Mouse (Mus musculus) brain, embryonic 14.5 days (tissue): Measurements from ENCODE around the gene Ogfrl1. TPM values are rescaled to one million over a fixed set of nuclear protein-coding genes. Genes with fewer than 3 reads are reported as not detected.
A peak's percentile ranks its signal among the peaks of the same experiment; 100 is the strongest.

ENCODE experiments used
- DNase-seq: peaks from one replicate; pipeline ENCODE4 v3.0.0-alpha.2; 2011; ENCODE audit warnings: low read depth
- CTCF ChIP-seq: fragments of 200-500 bp; IDR thresholded peaks from 2 replicates; pipeline ENCODE4 v1.5.1; 2012; ENCODE audit warnings: inconsistent platforms, mild to moderate bottlenecking, moderate library complexity, borderline replicate concordance; ENCODE audit not compliant: insufficient read depth, insufficient read length; ENCODE audit errors: extremely low read depth
- POLR2A ChIP-seq: fragments of 200-500 bp; IDR thresholded peaks from 2 replicates; pipeline ENCODE4 v1.6.1; 2012; ENCODE audit warnings: mild to moderate bottlenecking, inconsistent platforms, borderline replicate concordance; ENCODE audit not compliant: poor library complexity, insufficient read depth, insufficient read length, severe bottlenecking; ENCODE audit errors: extremely low read depth
- polyA plus RNA-seq: library from polyadenylated mRNA; depleted of rRNA; stranded (reverse); fragments of >200 nt; gene quantifications from 2 replicates; pipeline ENCODE4 v1.2.3, GENCODE M21; 2012

Gene Ogfrl1
- polyA plus RNA-seq, 1 experiment = 14.9 TPM

DNA sequence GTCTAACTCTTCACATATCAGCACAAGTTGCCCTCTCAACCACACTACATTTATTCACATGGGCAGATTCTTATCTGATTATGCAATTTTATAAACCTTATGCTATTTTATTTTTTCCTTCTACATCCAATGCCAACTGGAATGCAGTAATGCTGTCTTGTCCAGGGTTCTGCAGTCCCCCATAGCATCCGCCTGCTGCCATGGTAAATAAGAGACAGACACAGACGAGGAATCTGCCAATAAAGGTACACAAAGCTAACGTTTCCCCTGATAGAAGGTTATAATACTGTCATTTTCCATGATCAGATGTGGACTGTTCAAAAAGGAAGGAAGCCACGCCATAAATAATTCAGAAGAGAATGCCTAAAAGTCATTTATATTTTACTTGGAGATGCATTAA lies 54.7 kb downstream of the Ogfrl1 start:
- DNase-seq = peak; percentile 19
- TF ChIP-seq CTCF = no peak
- no peak for TF ChIP-seq POLR2A

DNA sequence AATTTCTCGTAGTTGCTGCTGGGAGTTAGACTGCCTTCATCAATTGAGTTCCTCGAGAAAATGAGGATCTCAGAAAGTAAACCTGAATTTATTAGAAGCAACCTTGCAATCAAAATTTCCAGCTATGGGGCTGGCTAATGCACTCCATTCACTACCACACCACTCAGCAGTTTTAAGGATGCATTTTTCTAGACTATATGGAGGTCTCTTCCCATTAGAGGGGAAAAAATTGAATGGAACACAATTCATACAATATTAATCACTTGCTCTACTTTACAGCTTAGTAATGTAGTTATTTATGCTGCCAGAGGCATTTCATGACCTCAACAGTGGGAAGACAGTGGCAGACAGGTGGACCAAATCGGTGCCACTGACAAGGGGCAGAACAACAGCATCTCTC lies 55.3 kb downstream of the Ogfrl1 start:
- DNase-seq = peak; percentile 18
- no peak for TF ChIP-seq POLR2A
- no peak for TF ChIP-seq CTCF

DNA sequence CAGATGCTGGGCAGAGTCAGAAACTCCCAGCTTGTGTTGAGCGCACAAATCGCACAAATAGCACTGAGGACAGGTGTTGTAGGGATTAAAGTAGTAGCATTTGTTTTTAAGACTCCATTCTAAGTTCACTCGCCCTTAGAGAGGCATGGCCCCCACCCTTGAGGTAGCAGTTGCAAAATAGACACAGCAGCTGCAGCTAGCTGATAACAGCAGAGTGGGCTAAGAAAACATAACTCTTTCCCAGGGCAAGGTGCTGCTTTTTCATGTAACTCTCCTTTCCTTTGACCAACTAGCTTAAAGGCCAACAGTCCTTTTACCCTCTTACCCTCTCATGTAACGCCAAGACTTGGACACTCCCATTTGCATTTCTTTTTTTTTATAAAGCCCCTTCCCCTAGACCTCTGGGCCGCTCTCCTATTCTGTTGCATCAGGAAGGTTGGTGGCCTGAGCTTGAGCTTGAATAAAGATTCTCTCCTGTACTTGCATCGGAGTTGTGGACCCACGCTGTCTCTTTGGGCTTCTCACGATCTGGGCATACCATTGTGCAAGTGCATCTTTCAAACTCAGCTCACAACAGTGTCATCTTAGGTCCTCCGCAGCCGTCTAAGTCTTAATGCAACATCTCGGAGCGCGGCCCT lies 61.7 kb downstream of the Ogfrl1 start:
- no peak for DNase-seq
- TF ChIP-seq POLR2A (no peak), CTCF (no peak)

DNA sequence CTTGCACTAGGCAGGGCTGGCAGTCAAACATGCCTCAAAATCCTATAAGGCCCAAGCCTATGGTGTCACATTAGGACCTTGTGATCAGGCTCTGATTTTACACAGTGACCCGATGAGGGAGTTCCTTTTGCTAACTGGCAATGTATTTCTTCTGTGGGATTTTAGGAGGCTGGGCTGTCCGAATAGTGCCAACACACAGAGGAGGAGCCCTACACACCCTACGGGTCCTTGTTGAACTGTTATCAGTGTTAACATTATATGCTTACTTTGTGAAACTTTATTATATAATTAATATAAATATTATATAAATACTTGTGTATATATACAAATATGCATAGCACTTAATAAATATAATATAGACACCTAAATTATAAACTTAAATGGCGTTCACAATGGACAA lies 62.5 kb downstream of the Ogfrl1 start:
- TF ChIP-seq POLR2A (no peak), CTCF (no peak)
- no peak for DNase-seq

DNA sequence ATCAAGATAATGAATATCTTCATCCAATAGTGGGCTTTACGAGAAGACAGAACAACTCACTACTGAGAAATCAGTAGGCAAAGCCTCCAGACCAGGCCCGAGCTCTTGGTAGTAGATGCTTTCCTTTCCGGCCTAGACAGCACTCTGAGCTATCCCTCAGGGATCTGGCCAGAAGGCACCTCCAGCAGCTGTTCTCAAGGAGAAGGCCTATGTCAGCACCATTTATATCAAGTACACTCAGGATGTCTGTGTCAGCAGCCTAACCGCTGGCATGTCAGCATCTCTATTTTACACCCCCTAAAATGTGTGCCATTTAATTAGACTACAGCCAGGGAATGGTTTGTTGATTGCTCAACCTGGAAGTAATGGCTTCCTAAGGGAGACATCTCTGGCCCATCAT lies 65.4 kb downstream of the Ogfrl1 start:
- no peak for TF ChIP-seq CTCF
- TF ChIP-seq POLR2A = no peak
- no peak for DNase-seq

DNA sequence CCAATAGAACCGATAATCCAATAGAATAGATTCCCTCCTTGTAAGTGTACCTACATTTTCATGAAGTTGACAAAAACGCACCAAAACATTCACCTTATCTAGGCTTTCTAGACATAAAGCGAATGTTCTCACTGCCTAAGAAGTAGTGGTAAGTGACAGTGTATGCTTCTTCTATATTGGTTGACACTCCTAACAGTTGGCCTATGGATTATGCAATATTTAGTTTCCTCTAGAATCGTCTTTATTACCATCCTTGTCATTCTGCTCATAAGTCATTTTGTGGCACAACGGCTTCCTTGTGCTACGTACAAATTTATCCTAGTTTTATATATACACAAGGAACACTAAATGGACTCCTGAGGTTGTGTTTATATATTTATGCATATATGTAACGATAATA lies 72.4 kb downstream of the Ogfrl1 start:
- no peak for DNase-seq
- TF ChIP-seq CTCF = no peak
- no peak for TF ChIP-seq POLR2A

DNA sequence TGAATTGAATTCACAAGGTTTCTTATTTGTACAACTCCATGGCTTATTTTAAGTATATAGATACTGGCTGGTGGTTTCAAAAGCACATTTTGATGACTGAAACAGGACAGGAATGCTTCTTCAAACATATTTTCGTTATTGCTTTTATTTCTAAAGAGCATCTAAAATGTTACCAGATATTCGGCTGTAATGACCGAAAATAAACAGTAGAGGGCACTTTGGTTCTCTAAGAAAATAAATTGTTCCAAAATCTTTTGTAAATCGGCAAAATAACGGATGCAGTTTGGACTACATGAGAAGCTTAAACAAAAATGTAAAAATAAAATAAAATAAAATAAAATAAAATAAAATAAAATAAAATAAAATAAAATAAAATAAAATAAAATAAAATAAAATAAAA lies 73.3 kb downstream of the Ogfrl1 start:
- TF ChIP-seq POLR2A (no peak), CTCF (peak; percentile 15; the same call in 1 of the 2 replicates)
- peak; percentile 82 for DNase-seq

DNA sequence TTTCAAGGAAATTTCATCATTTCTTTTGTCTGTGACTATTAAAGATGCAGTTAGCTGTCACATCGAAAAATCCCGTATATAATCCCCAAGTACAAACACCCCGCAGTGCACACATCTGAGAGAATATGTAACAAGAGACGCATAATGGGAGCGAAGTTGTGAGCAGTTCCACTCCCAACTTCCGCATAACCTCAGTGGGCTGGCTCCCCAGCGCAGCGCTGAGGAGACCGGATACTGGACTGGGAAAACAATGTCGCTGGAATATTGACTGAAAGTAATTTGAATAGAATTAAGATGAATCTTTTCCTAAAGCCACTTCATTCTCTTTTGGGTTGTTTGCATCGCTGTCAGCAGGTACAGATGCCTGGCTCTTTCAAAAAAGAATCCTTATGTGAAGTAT lies 74.3 kb downstream of the Ogfrl1 start:
- no peak for DNase-seq
- TF ChIP-seq POLR2A (no peak), CTCF (no peak)

DNA sequence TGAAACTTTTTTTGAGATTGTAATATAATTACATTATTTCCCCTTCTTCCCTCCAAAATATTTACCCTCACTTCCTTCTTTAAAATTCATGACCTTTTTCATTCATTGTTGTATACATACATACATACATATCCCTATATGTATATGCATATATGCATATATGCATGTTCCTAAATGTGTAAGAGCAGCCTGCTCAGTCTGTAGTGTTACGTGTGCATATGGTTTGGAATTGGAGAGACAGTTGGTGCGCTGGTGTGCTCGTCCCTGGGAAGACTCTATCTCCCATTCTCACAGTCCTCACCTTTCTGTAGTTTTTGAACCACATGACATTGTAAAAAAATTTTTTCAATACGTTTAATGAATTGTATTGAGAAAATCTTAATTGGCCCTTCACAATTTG lies 75.4 kb downstream of the Ogfrl1 start:
- no peak for TF ChIP-seq POLR2A
- TF ChIP-seq CTCF = no peak

DNA sequence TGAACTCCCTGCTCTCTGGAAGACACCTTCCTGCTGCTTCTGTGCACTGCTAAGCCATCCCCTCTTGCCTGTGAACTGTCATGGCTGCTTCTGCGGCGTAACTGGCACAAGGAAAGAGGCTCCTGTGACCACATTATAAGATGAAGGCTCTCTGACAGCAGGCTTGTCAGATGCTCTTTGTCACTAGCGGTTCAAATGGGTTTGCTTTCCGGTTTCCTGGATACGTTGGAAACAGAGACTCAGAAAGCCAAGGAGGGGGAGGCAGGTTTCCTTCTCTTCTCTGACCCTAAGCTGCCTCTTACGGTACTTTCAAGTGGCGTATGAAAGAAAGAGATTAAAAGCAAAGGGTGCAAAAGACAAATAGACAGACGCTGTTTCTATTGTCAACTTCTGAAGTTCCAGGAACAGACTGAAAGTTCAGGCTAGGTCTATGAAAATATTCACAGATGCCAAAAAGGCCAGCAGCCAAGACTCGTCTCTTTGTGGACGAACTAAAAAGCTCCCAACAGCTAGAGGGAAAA lies 76.2 kb downstream of the Ogfrl1 start:
- TF ChIP-seq CTCF = no peak
- TF ChIP-seq POLR2A = no peak
- peak; percentile 80 for DNase-seq

More for the DNA sequence above, 75.4 kb downstream of the Ogfrl1 start:
- DNase-seq = peak; percentile 13

DNA sequence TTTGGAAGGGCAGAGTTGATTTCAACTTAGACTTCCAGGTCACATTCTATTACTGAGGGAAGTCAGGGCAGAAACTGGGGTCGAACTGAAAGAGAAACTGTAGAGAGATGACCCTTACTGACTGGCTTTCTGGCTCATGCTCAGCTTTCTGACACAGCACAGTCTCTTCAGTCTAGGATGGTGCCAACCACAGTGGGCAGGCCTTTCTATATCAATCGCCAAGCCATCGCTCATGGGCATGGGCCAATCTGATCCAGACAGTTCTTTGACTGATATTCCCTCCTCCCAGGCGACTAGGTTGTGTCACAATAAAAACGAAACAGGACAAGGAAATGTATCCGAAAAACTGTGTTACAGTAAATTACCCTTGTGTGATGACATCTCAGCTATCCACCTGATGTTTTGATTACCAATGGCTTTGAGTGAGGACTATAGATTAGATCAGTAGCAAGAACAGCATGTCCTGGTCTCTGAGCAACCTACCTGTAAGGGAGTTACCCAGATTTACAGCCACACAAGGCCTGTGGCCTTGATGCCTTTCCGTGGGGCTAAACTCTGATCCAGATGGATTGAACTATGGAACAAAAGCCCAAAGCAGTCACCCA lies 76.9 kb downstream of the Ogfrl1 start:
- no peak for TF ChIP-seq CTCF
- TF ChIP-seq POLR2A = no peak
- DNase-seq = no peak
